Comparison of ENCODE assay signal across 11 mouse cellular contexts in the genomic region with DNA sequence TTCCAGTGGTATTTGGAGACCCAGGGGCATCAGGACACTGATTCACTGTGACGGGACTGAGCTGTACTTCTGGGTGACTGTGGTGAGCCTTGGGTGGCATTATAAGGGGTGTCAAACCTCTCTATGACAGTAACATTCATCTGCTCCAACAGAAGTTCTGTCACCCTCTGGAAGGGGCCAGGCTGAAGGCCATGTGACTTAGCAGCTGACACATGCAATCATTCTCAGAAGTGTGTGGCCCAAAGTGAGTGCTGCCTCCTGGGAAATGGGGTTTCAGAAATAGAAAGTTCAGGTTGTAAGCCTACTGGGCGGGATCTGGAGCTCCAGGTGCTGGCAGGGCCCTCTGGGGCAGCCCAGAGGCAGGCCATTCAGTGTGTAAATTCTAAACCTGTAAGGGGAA. TPM values are rescaled to one million over a fixed set of nuclear protein-coding genes. Genes with fewer than 3 reads are reported as not detected.
A peak's percentile ranks its signal among the peaks of the same experiment; 100 is the strongest.
DNase-seq lines count a peak whose midpoint lies in the region; ATAC-seq and TF ChIP-seq lines count a peak whose summit lies in the region.
"Had no signal": no experiment of that assay in that cellular context is flagged by ENCODE, and none has a peak within 500 bp of the region (broad histone marks: within the 10 kb centered on the region; RNA-seq: fewer than 3 reads in every experiment).

No protein-coding gene starts in this region.

- no peak overlapping the region for H3K9ac ChIP-seq in kidney, postnatal 0 days (ENCODE audit: low read depth, low read length)
- no peak overlapping the region for H3K9ac ChIP-seq in hindbrain, postnatal 0 days (replicated peaks; ENCODE audit: low read length)

- H3K4me1 ChIP-seq in kidney, postnatal 0 days (replicated peaks; ENCODE audit: insufficient read depth, low read length), result peaks cover 20% of the 10 kb centered on the region
- H3K4me1 ChIP-seq in hindbrain, postnatal 0 days (ENCODE audit: insufficient read depth, low read length), result peaks cover 10% of the 10 kb centered on the region; the same call in 1 of the 2 replicates

- H3K4me2 ChIP-seq in kidney, postnatal 0 days (ENCODE audit: low read length), result no peak overlapping the region
- H3K4me2 ChIP-seq in hindbrain, postnatal 0 days (ENCODE audit: low read depth, low read length), result no peak overlapping the region

- H3K27me3 ChIP-seq in kidney, postnatal 0 days (ENCODE audit: insufficient read depth, low read length), result no peaks in the 10 kb centered on the region
- H3K27me3 ChIP-seq in hindbrain, postnatal 0 days (ENCODE audit: insufficient read depth, low read length), result no peaks in the 10 kb centered on the region
- H3K27me3 ChIP-seq: Patski had no signal

- no peak for DNase-seq in kidney, postnatal 0 days (ENCODE audit: low spot score)
- no peak for DNase-seq in kidney, adult 9 months
- DNase-seq in adipocyte (ENCODE audit: low spot score), result peak; percentile 41
- DNase-seq in gastrocnemius, adult 8-10 months (ENCODE audit: low spot score in 2 of 2), result peak; percentile 49 to 62
- DNase-seq in hindbrain, postnatal 0 days (ENCODE audit: low spot score), result no peak
- no peak for DNase-seq in B cell, adult 2 months
- DNase-seq in right cerebral cortex, adult 2 months (ENCODE audit: low spot score in 2 of 2), result no peak
- DNase-seq in layer of hippocampus, postnatal 14 days (ENCODE audit: low spot score in 2 of 2), result no peak
- DNase-seq: cerebellum, postnatal 10 days; left cerebral cortex, postnatal 4 days had no signal

- ATAC-seq in kidney, postnatal 0 days (replicated peaks; ENCODE audit: low FRiP score, low read depth), result 0 out of 2 replicates have a peak, but pooled peaks have one; percentile 9
- no peak for ATAC-seq in hindbrain, postnatal 0 days
- ATAC-seq: Patski had no signal

- 51% methylated on average over 2 of the region's 2 CpGs for WGBS in kidney, postnatal 0 days
- WGBS in hindbrain, postnatal 0 days, result 56% methylated on average over 2 of the region's 2 CpGs

- H3K4me3 ChIP-seq in kidney, postnatal 0 days (replicated peaks; ENCODE audit: low read depth, low read length), result no peak overlapping the region
- H3K4me3 ChIP-seq in hindbrain, postnatal 0 days (ENCODE audit: low read length), result no peak overlapping the region

- peak overlapping the region; percentile 89; the same call in 1 of the 2 replicates for H3K27ac ChIP-seq in kidney, postnatal 0 days
- H3K27ac ChIP-seq in hindbrain, postnatal 0 days, result 0 out of 2 replicates have a peak overlapping the region, but pooled peaks have one; percentile 62

- TF ChIP-seq CTCF in kidney, postnatal 0 days (IDR thresholded peaks at IDR 0.05; ENCODE audit: low read depth), result no peak
- no peak for TF ChIP-seq CTCF in hindbrain, postnatal 0 days (IDR thresholded peaks at IDR 0.05; ENCODE audit: low read depth)

- no peaks in the 10 kb centered on the region for H3K9me3 ChIP-seq in kidney, postnatal 0 days (replicated peaks; ENCODE audit: low read length)
- H3K9me3 ChIP-seq in hindbrain, postnatal 0 days (ENCODE audit: low read length), result no peaks in the 10 kb centered on the region

- H3K36me3 ChIP-seq in kidney, postnatal 0 days (ENCODE audit: insufficient read depth, low read length), result no peaks in the 10 kb centered on the region
- no peaks in the 10 kb centered on the region for H3K36me3 ChIP-seq in hindbrain, postnatal 0 days (ENCODE audit: insufficient read depth, low read length)

RNA-seq across cellular contexts. Expression of a gene that starts 26.1 kb away (rescaled TPM):
- 15.6 and 16.2 TPM in 2 replicates for polyA plus RNA-seq in kidney, postnatal 0 days (2015; fragmentation: Nextera tagmentation; extraction: Ambion mirVana)
- total RNA-seq in gastrocnemius, adult 8-10 months (2022), result 10 to 100 TPM; 22.2 to 31.2 (median 23.5) TPM
- 91.5 and 99.1 TPM in 2 replicates for total RNA-seq in hindbrain, postnatal 0 days (2014; rRNA removed)
- polyA plus RNA-seq in hindbrain, postnatal 0 days (2015; fragmentation: Nextera tagmentation; extraction: Ambion mirVana), result 10.2 and 11.4 TPM in 2 replicates
- total RNA-seq in layer of hippocampus, postnatal 14 days (2021), result 10 to 100 TPM; 57.1 to 61.7 TPM

Comparison
In these comparisons a context has a peak if more than half of its experiments do, and no peak if none do; other contexts are left out.
1. DNase-seq: peak in adipocyte (single experiment) and gastrocnemius, adult 8-10 months (2 of 2); none in kidney, postnatal 0 days (single experiment), kidney, adult 9 months (single experiment), hindbrain, postnatal 0 days (single experiment), B cell, adult 2 months (0 of 2), right cerebral cortex, adult 2 months (0 of 2) and layer of hippocampus, postnatal 14 days (0 of 2).